Mouse (Mus musculus) hindbrain, embryonic 10.5 days (tissue): ENCODE data around the gene 1600014C23Rik. TPM values are rescaled to one million over a fixed set of nuclear protein-coding genes. Genes with fewer than 3 reads are reported as not detected.

Experiments
- DNase-seq: peaks from one replicate; pipeline ENCODE4 v3.0.0-alpha.2; 2017; ENCODE audit warnings: low spot score
- H3K27ac ChIP-seq: fragments of 300-500 bp; sonication (generic); 2 replicates; pipeline ENCODE4 v1.5.1; 2016; ENCODE audit warnings: mild to moderate bottlenecking, moderate library complexity
- H3K27me3 ChIP-seq: fragments of 300-500 bp; sonication (generic); 2 replicates; pipeline ENCODE4 v1.6.1; 2016; ENCODE audit warnings: mild to moderate bottlenecking; ENCODE audit not compliant: poor library complexity, insufficient read depth, severe bottlenecking
- H3K36me3 ChIP-seq: fragments of 300-500 bp; sonication (generic); 2 replicates; pipeline ENCODE4 v1.6.1; 2016; ENCODE audit warnings: mild to moderate bottlenecking, moderate library complexity
- H3K4me1 ChIP-seq: fragments of 300-500 bp; sonication (generic); replicated peaks from 2 replicates; pipeline ENCODE4 v1.6.1; 2016; ENCODE audit warnings: mild to moderate bottlenecking
- H3K4me3 ChIP-seq: fragments of 300-500 bp; sonication (generic); 2 replicates; pipeline ENCODE4 v1.5.1; 2016; ENCODE audit warnings: mild to moderate bottlenecking, moderate library complexity
- H3K9me3 ChIP-seq: fragments of 300-500 bp; sonication (generic); 2 replicates; pipeline ENCODE4 v1.6.1; 2016; ENCODE audit warnings: mild to moderate bottlenecking, moderate library complexity
- WGBS: fragments of 180-500 bp; shearing (Covaris S2); methylation state at CpG from one replicate; pipeline ENCODE4 v1.1.7; 2016; 5-methylcytosine and 5-hydroxymethylcytosine counted together
- polyA plus RNA-seq: library from polyadenylated mRNA; unstranded; fragments of >200 nt; fragmentation: Nextera tagmentation; extraction: Ambion mirVana; gene quantifications from 2 replicates; pipeline ENCODE4 v1.2.1, GENCODE M21; 2016

1600014C23Rik gene
- polyA plus RNA-seq, 1 experiment from 2014 or later = 0.67 TPM

- peak; percentile 51 for DNase-seq
- H3K27me3 ChIP-seq = 0 out of 2 replicates have a peak, but pooled peaks cover 4% of the 10 kb centered on the region
- no peaks in the 10 kb centered on the region for H3K36me3 ChIP-seq
- peak overlapping the region; percentile 70 for H3K27ac ChIP-seq
- peaks cover 37% of the 10 kb centered on the region for H3K4me1 ChIP-seq
- 68% methylated on average over 16 of the region's 16 CpGs for WGBS
- H3K4me3 ChIP-seq = no peak overlapping the region
- H3K9me3 ChIP-seq = 0 out of 2 replicates have a peak, but pooled peaks cover 2% of the 10 kb centered on the region
Observed at GRCm38 (mm10) chr17:45747858-45748785, 14.5 kb upstream of the 1600014C23Rik start.

DNA sequence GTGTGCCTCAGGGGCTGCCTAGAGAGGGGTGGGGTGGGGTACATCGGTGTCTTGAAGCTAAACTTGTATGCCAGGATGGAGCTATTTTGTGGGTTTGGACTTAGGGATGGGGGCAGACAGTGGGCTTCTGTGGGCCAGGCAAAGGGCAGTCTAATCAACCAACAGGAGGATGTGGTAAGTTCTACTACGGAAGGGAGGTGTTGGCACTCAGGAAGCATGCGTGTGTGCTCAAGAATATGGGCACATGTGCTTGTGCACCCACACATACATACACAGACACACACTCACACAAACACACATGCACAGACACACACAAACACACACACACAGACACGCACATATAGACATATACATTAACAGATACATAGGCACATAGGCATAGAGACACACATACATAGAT is 13.6 kb upstream of the 1600014C23Rik start:
- 0 out of 2 replicates have a peak, but pooled peaks cover 4% of the 10 kb centered on the region for H3K27me3 ChIP-seq
- H3K36me3 ChIP-seq = no peaks in the 10 kb centered on the region
- no peak overlapping the region for H3K4me3 ChIP-seq
- H3K27ac ChIP-seq = no peak overlapping the region
- 0 out of 2 replicates have a peak, but pooled peaks cover 2% of the 10 kb centered on the region for H3K9me3 ChIP-seq
- DNase-seq = no peak
- 96% methylated on average over 4 of the region's 4 CpGs for whole genome bisulfite sequencing
- peaks cover 34% of the 10 kb centered on the region for H3K4me1 ChIP-seq

DNA sequence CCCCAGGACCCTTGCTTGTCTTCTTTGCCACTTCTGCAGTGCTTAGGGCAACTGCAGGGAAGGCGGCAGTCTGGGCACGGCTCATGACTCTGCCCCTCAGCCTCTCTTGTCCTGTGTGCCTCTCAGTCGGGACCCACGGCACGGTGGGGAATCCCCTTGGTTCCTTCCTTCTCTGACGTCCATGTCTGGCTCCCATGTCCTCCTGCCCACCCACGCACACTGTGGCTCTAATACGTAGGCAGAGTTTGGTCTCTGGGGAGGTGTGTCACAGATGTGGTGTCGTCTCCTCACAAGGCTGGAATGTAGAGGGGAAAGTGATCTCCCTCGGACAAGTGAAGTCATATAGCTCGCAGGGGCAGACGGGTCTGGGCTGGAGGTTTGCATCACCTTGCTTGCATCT is 13.1 kb upstream of the 1600014C23Rik start:
- Histone ChIP-seq H3K27me3 (0 out of 2 replicates have a peak, but pooled peaks cover 4% of the 10 kb centered on the region), H3K27ac (no peak overlapping the region), H3K4me3 (no peak overlapping the region), H3K9me3 (0 out of 2 replicates have a peak, but pooled peaks cover 2% of the 10 kb centered on the region), H3K36me3 (no peaks in the 10 kb centered on the region), H3K4me1 (peaks cover 33% of the 10 kb centered on the region)
- DNase-seq = no peak
- WGBS = 66% methylated on average over 12 of the region's 12 CpGs

DNA sequence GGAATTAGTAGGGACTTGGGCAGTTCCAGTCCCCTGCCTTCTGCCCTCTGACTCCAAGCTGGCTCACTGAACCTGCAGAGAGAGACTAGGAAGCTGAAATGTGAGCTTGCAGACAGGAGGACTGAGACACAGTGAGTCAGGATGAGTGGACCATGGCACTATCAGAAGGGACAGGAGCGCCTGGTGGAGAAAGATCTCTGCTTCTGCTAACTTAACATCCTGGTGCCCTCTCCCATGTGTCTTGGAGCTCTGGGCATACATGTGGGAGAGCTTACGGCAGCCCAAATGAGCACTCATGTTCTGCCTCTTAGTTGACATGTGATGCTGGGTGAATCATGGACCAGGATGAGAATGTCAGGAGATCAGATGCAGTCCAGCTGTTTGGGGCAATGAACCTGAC is 12.0 kb upstream of the 1600014C23Rik start:
- Histone ChIP-seq H3K9me3 (no peaks in the 10 kb centered on the region), H3K27ac (no peak overlapping the region), H3K27me3 (0 out of 2 replicates have a peak, but pooled peaks cover 4% of the 10 kb centered on the region), H3K4me3 (no peak overlapping the region), H3K36me3 (no peaks in the 10 kb centered on the region), H3K4me1 (peaks cover 33% of the 10 kb centered on the region)
- 93% methylated on average over 2 of the region's 2 CpGs for WGBS
- no peak for DNase-seq

- Histone ChIP-seq H3K27me3 (no peaks in the 10 kb centered on the region), H3K4me1 (peaks cover 26% of the 10 kb centered on the region), H3K36me3 (no peaks in the 10 kb centered on the region), H3K4me3 (no peak overlapping the region), H3K9me3 (no peaks in the 10 kb centered on the region), H3K27ac (peak overlapping the region; percentile 42)
- 59% methylated on average over 13 of the region's 13 CpGs for WGBS
- no peak for DNase-seq
Observed at GRCm38 (mm10) chr17:45742371-45743147, 8.9 kb upstream of the 1600014C23Rik start.

DNA sequence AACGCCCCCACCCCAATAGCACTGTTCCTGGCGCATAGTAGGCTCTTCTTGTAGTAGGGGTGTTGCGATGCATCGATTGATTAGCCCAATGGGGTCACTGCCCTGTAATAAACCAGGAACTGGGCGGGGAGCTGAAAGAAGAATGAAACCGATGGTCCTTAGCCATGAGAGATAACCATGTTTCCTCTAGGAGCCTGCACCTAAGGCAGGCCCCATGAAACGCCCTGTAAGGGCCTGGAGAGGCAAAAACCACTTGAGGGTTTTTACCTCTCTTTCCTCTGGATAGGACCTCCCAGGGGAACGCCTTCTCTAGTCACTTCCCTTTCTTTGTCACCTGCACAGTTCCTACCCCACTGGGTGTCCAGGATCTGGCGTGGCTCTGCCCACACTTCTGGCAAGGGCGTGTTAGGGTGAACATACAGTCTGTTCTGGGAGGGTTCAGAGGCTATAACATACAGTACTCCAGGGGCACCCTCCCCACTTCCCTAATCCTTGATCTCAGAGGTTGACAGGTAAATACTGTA is 3.5 kb upstream of the 1600014C23Rik start:
- H3K36me3 ChIP-seq = no peaks in the 10 kb centered on the region
- peaks cover 51% of the 10 kb centered on the region for H3K4me1 ChIP-seq
- WGBS = 17% methylated on average over 10 of the region's 10 CpGs
- H3K9me3 ChIP-seq = no peaks in the 10 kb centered on the region
- H3K4me3 ChIP-seq = peak overlapping the region; percentile 58
- DNase-seq = no peak
- H3K27ac ChIP-seq = peak overlapping the region; percentile 98
- peaks cover 28% of the 10 kb centered on the region for H3K27me3 ChIP-seq

GRCm38 (mm10) chr17:45736311-45737077 is 2.9 kb upstream of the 1600014C23Rik start:
- Histone ChIP-seq H3K27ac (peak overlapping the region; percentile 98), H3K36me3 (no peaks in the 10 kb centered on the region), H3K4me1 (peaks cover 51% of the 10 kb centered on the region), H3K27me3 (peaks cover 35% of the 10 kb centered on the region), H3K4me3 (peak overlapping the region; percentile 58), H3K9me3 (no peaks in the 10 kb centered on the region)
- under 1% methylated on average over 70 of the region's 72 CpGs for WGBS
- DNase-seq = peak; percentile 91

GRCm38 (mm10) chr17:45735382-45736310 is 2.0 kb upstream of the 1600014C23Rik start:
- Histone ChIP-seq H3K27ac (peak overlapping the region; percentile 98), H3K36me3 (no peaks in the 10 kb centered on the region), H3K9me3 (no peaks in the 10 kb centered on the region), H3K4me1 (peaks cover 59% of the 10 kb centered on the region), H3K4me3 (peak overlapping the region; percentile 58), H3K27me3 (peaks cover 38% of the 10 kb centered on the region)
- 9% methylated on average over 10 of the region's 10 CpGs for WGBS
- DNase-seq = peak; percentile 93

GRCm38 (mm10) chr17:45734881-45735280 is 1.2 kb upstream of the 1600014C23Rik start:
- Histone ChIP-seq H3K27me3 (peaks cover 45% of the 10 kb centered on the region), H3K36me3 (no peaks in the 10 kb centered on the region), H3K27ac (peak overlapping the region; percentile 98), H3K9me3 (no peaks in the 10 kb centered on the region), H3K4me3 (no peak overlapping the region), H3K4me1 (peaks cover 67% of the 10 kb centered on the region)
- no peak for DNase-seq
- 64% methylated on average over 4 of the region's 4 CpGs for WGBS

GRCm38 (mm10) chr17:45734333-45734732 is 689 bp upstream of the 1600014C23Rik start:
- DNase-seq = no peak
- Histone ChIP-seq H3K27ac (peak overlapping the region; percentile 98), H3K4me1 (peaks cover 72% of the 10 kb centered on the region), H3K4me3 (peak overlapping the region; percentile 55), H3K9me3 (no peaks in the 10 kb centered on the region), H3K27me3 (peaks cover 46% of the 10 kb centered on the region), H3K36me3 (no peaks in the 10 kb centered on the region)
- WGBS = 15% methylated on average over 3 of the region's 3 CpGs

- H3K4me1 ChIP-seq = peaks cover 79% of the 10 kb centered on the region
- no peaks in the 10 kb centered on the region for H3K9me3 ChIP-seq
- 62% methylated on average over 19 of the region's 19 CpGs for WGBS
- DNase-seq = no peak
- no peaks in the 10 kb centered on the region for H3K36me3 ChIP-seq
- peak overlapping the region; percentile 55 for H3K4me3 ChIP-seq
- H3K27ac ChIP-seq = peak overlapping the region; percentile 98
- peaks cover 46% of the 10 kb centered on the region for H3K27me3 ChIP-seq
Observed at GRCm38 (mm10) chr17:45733038-45733734, 458 bp downstream of the 1600014C23Rik start.
